Mouse (Mus musculus): Measurements from ENCODE around the gene Gm10358. TPM values are rescaled to one million over a fixed set of nuclear protein-coding genes. Genes with fewer than 3 reads are reported as not detected.

The Gm10358 gene
- 0.66 and 0.74 TPM in 2 replicates for polyA plus RNA-seq (2012; rRNA removed)

GRCm38 (mm10) chr8:75406489-75406888 is at the start of gene Gm10358:
Gm10358 (minus strand) TSS chr8:75406589.

GRCm38 (mm10) chr8:75448394-75448793 is 42.0 kb upstream of the Gm10358 start, which contains the start of gene Iqcm:
Iqcm (plus strand) TSS chr8:75448694.

Other genes with a start within 250 kb of the Gm10358 start
- 3.0 TPM in 2 replicates for gene Rasd2, start 192.6 kb downstream of the Gm10358 start, polyA plus RNA-seq (2012; rRNA removed)
- 0.06 and 0.12 TPM in 2 replicates for gene Iqcm, start 42.1 kb upstream of the Gm10358 start, polyA plus RNA-seq (2012; rRNA removed)

All from central nervous system, embryonic 18 days (tissue).